ENCODE assay signal across 8 mouse cellular contexts in the genomic region with DNA sequence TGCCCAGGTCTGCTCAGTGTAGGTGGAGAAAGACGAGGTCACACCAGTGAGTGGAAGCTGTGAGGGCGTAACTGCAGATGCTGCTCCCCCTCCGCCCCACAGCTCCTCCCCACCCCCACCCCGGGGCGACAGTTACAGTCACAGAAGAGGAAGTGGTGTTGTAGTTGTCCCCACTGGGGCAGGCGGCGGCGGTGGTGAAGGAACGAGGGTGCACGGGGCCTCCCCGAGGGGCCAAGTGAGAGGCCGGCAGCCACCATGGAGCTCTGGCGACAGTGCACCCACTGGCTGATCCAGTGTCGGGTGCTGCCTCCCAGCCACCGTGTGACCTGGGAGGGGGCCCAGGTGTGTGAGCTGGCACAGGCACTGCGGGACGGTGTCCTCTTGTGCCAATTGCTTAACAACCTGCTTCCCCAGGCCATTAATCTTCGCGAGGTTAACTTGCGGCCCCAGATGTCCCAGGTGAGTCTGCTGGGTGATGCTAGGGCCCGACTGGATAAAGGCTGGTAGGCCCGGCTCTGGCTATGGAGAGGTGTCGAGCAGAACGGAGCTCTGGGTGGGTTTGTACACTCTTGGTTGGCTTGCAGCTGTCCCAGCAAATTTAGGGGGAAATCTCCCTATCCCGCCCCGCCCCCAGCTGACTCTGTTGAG. TPM values are rescaled to one million over a fixed set of nuclear protein-coding genes. Genes with fewer than 3 reads are reported as not detected.
DNase-seq lines count a peak whose midpoint lies in the region; ATAC-seq lines count a peak whose summit lies in the region.

Gene Vav1, plus strand, starts transcription at position 158 of the 648 bp plus-strand sequence.

- peak; percentile 60 for ATAC-seq in common myeloid progenitor, adult 5-6 weeks (replicated peaks; ENCODE audit: low read depth, poor library complexity, severe bottlenecking)

- peak; percentile 26 for DNase-seq in kidney, postnatal 10 days
- DNase-seq in kidney, postnatal 25 days = no peak
- peak; percentile 57 for DNase-seq in lung, postnatal 14 days
- DNase-seq in thymus, postnatal 0 days (ENCODE audit: low spot score) = peak; percentile 88
- no peak for DNase-seq in testis, postnatal 14 days (ENCODE audit: low spot score)
- DNase-seq in urinary bladder, adult 2 months (ENCODE audit: low spot score) = no peak
- DNase-seq in urinary bladder, postnatal 14 days (ENCODE audit: low spot score) = no peak

RNA-seq across cellular contexts. Expression of gene Vav1, which starts in this region (rescaled TPM):
- 182 and 183 TPM in 2 replicates for total RNA-seq in common myeloid progenitor, adult 5-6 weeks (2017)
- 131 and 133 TPM in 2 replicates for polyA plus RNA-seq in thymus, postnatal 0 days (2015; fragmentation: Nextera tagmentation; extraction: Ambion mirVana)
- polyA plus RNA-seq in urinary bladder, adult 2 months (2012; rRNA removed) = 3.5 and 3.9 TPM in 2 replicates

Comparison
In these comparisons a context has a peak if more than half of its experiments do, and no peak if none do; other contexts are left out.
1. RNA of gene Vav1 (polyA plus RNA-seq): 131 to 133 TPM in thymus, postnatal 0 days; 3.5 to 3.9 TPM in urinary bladder, adult 2 months; every median in the first group is over 10 times any median in the second.
2. DNase-seq: peak in kidney, postnatal 10 days (single experiment), lung, postnatal 14 days (single experiment) and thymus, postnatal 0 days (single experiment); none in kidney, postnatal 25 days (0 of 2), testis, postnatal 14 days (single experiment), urinary bladder, adult 2 months (single experiment) and urinary bladder, postnatal 14 days (single experiment).